In the genomic region with DNA sequence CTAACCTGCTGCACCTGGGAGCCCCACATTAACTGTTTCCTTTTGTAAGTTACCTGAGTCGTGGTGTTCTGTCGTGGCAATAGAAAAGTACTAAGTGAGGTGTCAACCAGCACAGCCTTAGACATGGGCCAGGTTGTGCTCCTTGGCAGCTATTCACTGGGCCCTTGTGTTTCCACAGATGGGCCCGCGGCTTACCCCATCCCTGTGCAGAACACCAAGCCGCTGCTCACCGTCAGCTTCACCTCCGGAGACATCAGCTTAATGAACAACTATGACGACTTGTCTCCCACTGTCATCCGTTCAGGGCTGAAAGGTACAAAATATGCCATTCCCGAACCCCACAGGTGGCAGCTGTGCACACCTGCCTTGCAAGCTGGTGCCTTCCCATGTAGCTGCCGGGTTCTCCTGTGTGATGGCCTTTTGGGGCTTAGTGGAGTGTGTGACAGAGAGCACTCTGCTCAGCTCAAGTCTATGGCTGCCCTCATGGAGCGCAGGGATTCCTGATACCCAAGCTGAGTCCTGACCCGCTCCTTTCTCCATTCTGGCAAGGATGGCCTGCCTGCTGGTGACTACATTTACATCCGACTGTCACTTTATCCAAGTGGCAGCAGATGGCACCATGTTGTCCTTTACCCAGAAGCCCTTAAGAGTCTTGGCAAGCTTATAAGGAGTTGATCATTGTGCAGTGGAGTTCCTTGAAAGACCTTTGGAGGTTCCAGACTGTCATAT, we compare ENCODE assay signal across 23 mouse cellular contexts. TPM values are rescaled to one million over a fixed set of nuclear protein-coding genes. Genes with fewer than 3 reads are reported as not detected.
DNase-seq lines count a peak whose midpoint lies in the region; ATAC-seq and TF ChIP-seq lines count a peak whose summit lies in the region.
"Had no signal": no experiment of that assay in that cellular context is flagged by ENCODE, and none has a peak within 500 bp of the region (broad histone marks: within the 10 kb centered on the region; RNA-seq: fewer than 3 reads in every experiment).

No protein-coding gene starts in this region.

- no peak overlapping the region for H3K27ac ChIP-seq in hindbrain, postnatal 0 days
- no peak overlapping the region for H3K27ac ChIP-seq in hindbrain, embryonic 10.5 days
- H3K27ac ChIP-seq: embryonic facial prominence, embryonic 13.5 days; forebrain, embryonic 15.5 days; hindbrain, embryonic 13.5 days; left cerebral cortex, adult 2 months; limb, embryonic 10.5 days; liver, embryonic 15.5 days; lung, embryonic 15.5 days had no signal

- no peaks in the 10 kb centered on the region for H3K27me3 ChIP-seq in hindbrain, postnatal 0 days (ENCODE audit: insufficient read depth, low read length)
- H3K27me3 ChIP-seq in hindbrain, embryonic 10.5 days (ENCODE audit: insufficient read depth, poor library complexity, severe bottlenecking) = no peaks in the 10 kb centered on the region
- H3K27me3 ChIP-seq: embryonic facial prominence, embryonic 13.5 days; forebrain, embryonic 15.5 days; hindbrain, embryonic 13.5 days; liver, embryonic 15.5 days; lung, embryonic 15.5 days had no signal

- TF ChIP-seq CTCF in hindbrain, postnatal 0 days (IDR thresholded peaks at IDR 0.05; ENCODE audit: low read depth) = no peak

- H3K9ac ChIP-seq in hindbrain, postnatal 0 days (replicated peaks; ENCODE audit: low read length) = no peak overlapping the region
- H3K9ac ChIP-seq: embryonic facial prominence, embryonic 13.5 days; forebrain, embryonic 15.5 days; hindbrain, embryonic 13.5 days; liver, embryonic 15.5 days; lung, embryonic 15.5 days had no signal

- no peak overlapping the region for H3K4me2 ChIP-seq in hindbrain, postnatal 0 days (ENCODE audit: low read depth, low read length)
- H3K4me2 ChIP-seq: embryonic facial prominence, embryonic 13.5 days; forebrain, embryonic 15.5 days; hindbrain, embryonic 13.5 days; liver, embryonic 15.5 days; lung, embryonic 15.5 days had no signal

- no peaks in the 10 kb centered on the region for H3K9me3 ChIP-seq in hindbrain, postnatal 0 days (ENCODE audit: low read length)
- H3K9me3 ChIP-seq in hindbrain, embryonic 10.5 days = no peaks in the 10 kb centered on the region
- H3K9me3 ChIP-seq: embryonic facial prominence, embryonic 13.5 days; forebrain, embryonic 15.5 days; hindbrain, embryonic 13.5 days; limb, embryonic 10.5 days; liver, embryonic 15.5 days; lung, embryonic 15.5 days; megakaryocyte, embryonic 14.5 days had no signal

- H3K36me3 ChIP-seq in hindbrain, postnatal 0 days (ENCODE audit: insufficient read depth, low read length) = peaks cover 21% of the 10 kb centered on the region; the same call in 1 of the 2 replicates
- peaks cover 77% of the 10 kb centered on the region for H3K36me3 ChIP-seq in hindbrain, embryonic 10.5 days
- H3K36me3 ChIP-seq: liver, embryonic 15.5 days had no signal

- H3K4me3 ChIP-seq in hindbrain, postnatal 0 days (ENCODE audit: low read length) = no peak overlapping the region
- no peak overlapping the region for H3K4me3 ChIP-seq in hindbrain, embryonic 10.5 days
- H3K4me3 ChIP-seq: embryonic facial prominence, embryonic 13.5 days; erythroblast, embryonic 14.5 days; forebrain, embryonic 15.5 days; hindbrain, embryonic 13.5 days; left cerebral cortex, adult 2 months; limb, embryonic 10.5 days; liver, embryonic 15.5 days; lung, embryonic 15.5 days had no signal

- DNase-seq in hindbrain, postnatal 0 days (ENCODE audit: low spot score) = peak; percentile 50
- no peak for DNase-seq in hindbrain, embryonic 10.5 days (ENCODE audit: low spot score)
- peak; percentile 70 for DNase-seq in cerebellum, adult 11 months
- DNase-seq in cerebellum, adult 8-10 months = peak; percentile 73
- DNase-seq in cerebellum, postnatal 36 days = peak; percentile 74 to 79
- no peak for DNase-seq in layer of hippocampus, postnatal 25 days (ENCODE audit: extremely low spot score in 1 of 2, low spot score in 1 of 2)
- no peak for DNase-seq in layer of hippocampus, postnatal 36 days
- DNase-seq: adrenal gland, adult 2 months; embryo, embryonic 11 days; gastrocnemius, postnatal 36 days; kidney, postnatal 36 days; liver; lung, postnatal 36 days; midbrain, embryonic 14.5 days had no signal

- WGBS in hindbrain, postnatal 0 days = 76% methylated on average over 14 of the region's 14 CpGs
- 93% methylated on average over 14 of the region's 14 CpGs for WGBS in hindbrain, embryonic 10.5 days

- peak; percentile 38; the same call in 1 of the 2 replicates for ATAC-seq in hindbrain, postnatal 0 days
- ATAC-seq: forebrain, embryonic 15.5 days had no signal

- no peaks in the 10 kb centered on the region for H3K4me1 ChIP-seq in hindbrain, postnatal 0 days (ENCODE audit: insufficient read depth, low read length)
- H3K4me1 ChIP-seq in hindbrain, embryonic 10.5 days (replicated peaks) = no peaks in the 10 kb centered on the region
- H3K4me1 ChIP-seq: embryonic facial prominence, embryonic 13.5 days; hindbrain, embryonic 13.5 days; limb, embryonic 10.5 days; liver, embryonic 15.5 days; lung, embryonic 15.5 days had no signal

RNA-seq across cellular contexts. Expression of gene Tmem181a, which starts 55.0 kb away (rescaled TPM):
- 71.5 and 75.2 TPM in 2 replicates for total RNA-seq in hindbrain, postnatal 0 days (2014; rRNA removed)
- 58.7 and 59.1 TPM in 2 replicates for polyA plus RNA-seq in hindbrain, postnatal 0 days (2015; fragmentation: Nextera tagmentation; extraction: Ambion mirVana)
- 23.5 and 24.4 TPM in 2 replicates for polyA plus RNA-seq in hindbrain, embryonic 10.5 days (2016; fragmentation: Nextera tagmentation; extraction: Ambion mirVana)
- total RNA-seq in layer of hippocampus, postnatal 25 days (2021) = 10 to 100 TPM; 55.2 to 61.4 TPM
- 10 to 100 TPM; 54.0 to 55.8 TPM for total RNA-seq in layer of hippocampus, postnatal 36 days (2021)
- polyA plus RNA-seq: erythroblast, embryonic 14.5 days had no signal

Comparison
In these comparisons a context has a peak if more than half of its experiments do, and no peak if none do; other contexts are left out.
1. DNase-seq: peak in hindbrain, postnatal 0 days (single experiment), cerebellum, adult 11 months (single experiment), cerebellum, adult 8-10 months (single experiment) and cerebellum, postnatal 36 days (2 of 2); none in hindbrain, embryonic 10.5 days (single experiment), layer of hippocampus, postnatal 25 days (0 of 2) and layer of hippocampus, postnatal 36 days (0 of 2).